Mouse (Mus musculus) liver, embryonic 11.5 days (tissue): ENCODE results near the gene Dscaml1. TPM values are rescaled to one million over a fixed set of nuclear protein-coding genes. Genes with fewer than 3 reads are reported as not detected.

Experiments used
- ATAC-seq: fragments of 200-750 bp; cut with Nextera tagmentation; replicated peaks from 2 replicates; pipeline ENCODE4 v1.8.0; 2017; ENCODE audit warnings: moderate number of reproducible peaks, mild to moderate bottlenecking, moderate TSS enrichment, moderate library complexity; ENCODE audit not compliant: low FRiP score
- DNase-seq: peaks from one replicate; pipeline ENCODE4 v3.0.0-alpha.2; 2017; ENCODE audit warnings: low spot score
- H3K27ac ChIP-seq: fragments of 300-500 bp; sonication (generic); 2 replicates; pipeline ENCODE4 v1.5.1; 2014; ENCODE audit warnings: mild to moderate bottlenecking, low read depth, low read length, control low read depth
- H3K27me3 ChIP-seq: fragments of 300-500 bp; sonication (generic); replicated peaks from 2 replicates; pipeline ENCODE4 v1.6.1; 2014; ENCODE audit warnings: low read length, mixed read lengths; ENCODE audit not compliant: control insufficient read depth, insufficient read depth
- H3K36me3 ChIP-seq: fragments of 300-500 bp; sonication (generic); 2 replicates; pipeline ENCODE4 v1.6.1; 2014; ENCODE audit warnings: mild to moderate bottlenecking, low read length, moderate library complexity, mixed read lengths; ENCODE audit not compliant: control insufficient read depth, insufficient read depth
- H3K4me1 ChIP-seq: fragments of 300-500 bp; sonication (generic); replicated peaks from 2 replicates; pipeline ENCODE4 v1.6.1; 2014; ENCODE audit warnings: low read length, mixed read lengths; ENCODE audit not compliant: control insufficient read depth, insufficient read depth
- H3K4me2 ChIP-seq: fragments of 300-500 bp; sonication (generic); 2 replicates; pipeline ENCODE4 v1.6.1; 2014; ENCODE audit warnings: mild to moderate bottlenecking, control low read depth, moderate library complexity
- H3K4me3 ChIP-seq: fragments of 300-500 bp; sonication (generic); 2 replicates; pipeline ENCODE4 v1.5.1; 2014; ENCODE audit warnings: low read depth, low read length, control low read depth
- H3K9ac ChIP-seq: fragments of 300-500 bp; sonication (generic); 2 replicates; pipeline ENCODE4 v1.6.1; 2014; ENCODE audit warnings: low read depth, low read length, control low read depth
- H3K9me3 ChIP-seq: fragments of 300-500 bp; sonication (generic); 2 replicates; pipeline ENCODE4 v1.6.1; 2016; ENCODE audit warnings: low read length, inconsistent platforms, mixed read lengths; ENCODE audit not compliant: control insufficient read depth
- WGBS: fragments of 180-500 bp; shearing (Covaris S2); extraction: QIAGEN DNeasy Blood & Tissue Kit; methylation state at CpG from one replicate; pipeline ENCODE4 v1.1.7; 2014; 5-methylcytosine and 5-hydroxymethylcytosine counted together
- polyA plus RNA-seq: library from polyadenylated mRNA; unstranded; fragments of >200 nt; fragmentation: Nextera tagmentation; extraction: Ambion mirVana; gene quantifications from 2 replicates; pipeline ENCODE4 v1.2.1, GENCODE M21; 2014

The Dscaml1 gene
- polyA plus RNA-seq, 1 experiment from 2014 or later = 0.27 TPM

- H3K9me3 ChIP-seq = no peaks in the 10 kb centered on the region
- H3K27ac ChIP-seq = no peak overlapping the region
- no peak overlapping the region for H3K9ac ChIP-seq
- H3K27me3 ChIP-seq = no peaks in the 10 kb centered on the region
- DNase-seq (no peak), ATAC-seq (no peak)
- no peaks in the 10 kb centered on the region for H3K4me1 ChIP-seq
- H3K4me3 ChIP-seq = no peak overlapping the region
- H3K4me2 ChIP-seq = no peak overlapping the region
- 41% methylated on average over 6 of the region's 6 CpGs for WGBS
- no peaks in the 10 kb centered on the region for H3K36me3 ChIP-seq
These were observed 219.1 kb downstream of the Dscaml1 start for GRCm38 (mm10) chr9:45645526-45645925.

GRCm38 (mm10) chr9:45651078-45651809 lies 224.8 kb downstream of the Dscaml1 start:
- H3K4me2 ChIP-seq = no peak overlapping the region
- no peak for DNase-seq
- 76% methylated on average over 13 of the region's 13 CpGs for WGBS
- no peak overlapping the region for H3K27ac ChIP-seq
- H3K4me3 ChIP-seq = no peak overlapping the region
- H3K36me3 ChIP-seq = no peaks in the 10 kb centered on the region
- H3K9ac ChIP-seq = no peak overlapping the region
- H3K27me3 ChIP-seq = no peaks in the 10 kb centered on the region
- no peaks in the 10 kb centered on the region for H3K4me1 ChIP-seq
- no peaks in the 10 kb centered on the region for H3K9me3 ChIP-seq
- ATAC-seq = no peak

- H3K4me1 ChIP-seq = no peaks in the 10 kb centered on the region
- ATAC-seq (no peak), DNase-seq (no peak)
- no peak overlapping the region for H3K4me2 ChIP-seq
- H3K4me3 ChIP-seq = no peak overlapping the region
- H3K27me3 ChIP-seq = no peaks in the 10 kb centered on the region
- no peaks in the 10 kb centered on the region for H3K36me3 ChIP-seq
- 79% methylated on average over 3 of the region's 3 CpGs for WGBS
- H3K9ac ChIP-seq = no peak overlapping the region
- H3K9me3 ChIP-seq = no peaks in the 10 kb centered on the region
- H3K27ac ChIP-seq = no peak overlapping the region
These were observed 225.4 kb downstream of the Dscaml1 start for GRCm38 (mm10) chr9:45651810-45652177.

DNA sequence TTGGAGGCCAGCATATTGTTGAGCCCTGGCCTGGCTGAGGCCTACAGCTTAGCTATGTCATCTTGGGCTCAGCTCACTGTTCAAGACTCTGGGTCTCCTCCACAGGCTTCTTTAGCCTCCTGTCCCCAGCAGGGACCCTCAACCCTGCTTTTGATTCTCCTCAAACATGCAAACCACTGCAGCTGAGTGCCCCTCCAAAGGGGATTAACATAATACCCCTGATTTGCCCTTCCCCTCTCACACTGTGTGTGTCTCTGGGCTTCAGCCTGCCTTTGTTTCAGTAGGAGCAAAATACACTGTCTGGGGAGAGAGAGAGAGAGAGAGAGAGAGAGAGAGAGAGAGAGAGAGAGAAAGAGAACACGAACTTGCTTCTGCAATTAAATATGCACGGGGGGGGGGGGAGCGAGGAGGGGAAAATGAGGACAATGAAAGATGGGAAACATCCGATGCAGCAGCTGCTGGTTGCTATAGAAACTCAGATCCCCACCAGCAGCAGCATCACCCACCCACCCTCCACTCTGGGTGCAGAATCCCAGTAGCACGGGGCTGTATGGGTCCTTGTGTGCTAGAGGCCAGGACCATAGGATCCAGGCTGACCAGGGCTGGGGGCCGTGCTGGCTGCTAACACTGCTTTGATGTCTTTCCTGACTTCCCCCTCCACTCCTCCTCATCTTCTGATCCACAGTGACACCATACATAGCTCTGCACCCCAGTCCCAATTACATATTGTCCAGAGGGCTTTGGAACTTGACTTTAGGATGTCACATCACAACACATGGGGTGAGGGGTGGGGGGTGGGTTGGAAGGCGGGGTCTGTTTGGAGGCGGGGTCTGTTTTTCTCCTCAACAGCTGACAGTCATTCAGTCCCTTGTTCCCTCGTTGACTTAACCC lies 231.0 kb downstream of the Dscaml1 start:
- 13% methylated on average over 9 of the region's 9 CpGs for WGBS
- no peak for ATAC-seq

DNA sequence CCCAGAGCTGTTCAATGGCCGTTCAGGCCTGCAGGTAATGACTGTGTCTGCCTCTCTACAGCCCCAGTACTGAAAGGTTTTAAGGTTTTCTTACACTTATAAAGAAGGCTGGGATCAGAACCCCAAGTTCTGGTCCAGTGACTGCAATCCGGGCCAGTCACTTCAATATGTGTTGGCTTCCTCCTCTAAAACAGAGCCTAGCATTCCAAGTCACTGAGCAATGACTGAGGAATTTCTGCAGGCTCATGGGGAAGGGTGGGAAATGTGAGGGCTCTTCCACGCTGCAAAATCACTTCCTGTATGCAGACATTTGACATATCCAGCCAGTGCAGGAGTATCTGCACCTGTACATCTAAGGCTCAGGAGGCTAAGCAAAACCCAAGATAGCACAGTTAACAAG lies 233.8 kb downstream of the Dscaml1 start:
- no peak for DNase-seq
- WGBS = 48% methylated on average over 3 of the region's 3 CpGs
- H3K36me3 ChIP-seq = no peaks in the 10 kb centered on the region
- H3K4me3 ChIP-seq = no peak overlapping the region
- H3K9me3 ChIP-seq = no peaks in the 10 kb centered on the region
- no peak for ATAC-seq
- H3K27ac ChIP-seq = no peak overlapping the region
- no peaks in the 10 kb centered on the region for H3K4me1 ChIP-seq
- no peak overlapping the region for H3K9ac ChIP-seq
- H3K4me2 ChIP-seq = no peak overlapping the region
- H3K27me3 ChIP-seq = no peaks in the 10 kb centered on the region

More for the DNA sequence above, 231.0 kb downstream of the Dscaml1 start:
- no peaks in the 10 kb centered on the region for H3K9me3 ChIP-seq
- no peaks in the 10 kb centered on the region for H3K36me3 ChIP-seq
- H3K4me1 ChIP-seq = no peaks in the 10 kb centered on the region
- no peak for DNase-seq
- no peak overlapping the region for H3K27ac ChIP-seq
- no peak overlapping the region for H3K9ac ChIP-seq
- no peak overlapping the region for H3K4me3 ChIP-seq
- H3K27me3 ChIP-seq = no peaks in the 10 kb centered on the region
- H3K4me2 ChIP-seq = no peak overlapping the region

GRCm38 (mm10) chr9:45662471-45662870 lies 236.0 kb downstream of the Dscaml1 start:
- Histone ChIP-seq H3K36me3 (no peaks in the 10 kb centered on the region), H3K27ac (no peak overlapping the region), H3K9ac (no peak overlapping the region), H3K27me3 (no peaks in the 10 kb centered on the region), H3K4me3 (no peak overlapping the region), H3K4me1 (no peaks in the 10 kb centered on the region), H3K4me2 (no peak overlapping the region), H3K9me3 (no peaks in the 10 kb centered on the region)
- ATAC-seq (no peak), DNase-seq (no peak)
- 78% methylated on average over 5 of the region's 5 CpGs for WGBS

DNA sequence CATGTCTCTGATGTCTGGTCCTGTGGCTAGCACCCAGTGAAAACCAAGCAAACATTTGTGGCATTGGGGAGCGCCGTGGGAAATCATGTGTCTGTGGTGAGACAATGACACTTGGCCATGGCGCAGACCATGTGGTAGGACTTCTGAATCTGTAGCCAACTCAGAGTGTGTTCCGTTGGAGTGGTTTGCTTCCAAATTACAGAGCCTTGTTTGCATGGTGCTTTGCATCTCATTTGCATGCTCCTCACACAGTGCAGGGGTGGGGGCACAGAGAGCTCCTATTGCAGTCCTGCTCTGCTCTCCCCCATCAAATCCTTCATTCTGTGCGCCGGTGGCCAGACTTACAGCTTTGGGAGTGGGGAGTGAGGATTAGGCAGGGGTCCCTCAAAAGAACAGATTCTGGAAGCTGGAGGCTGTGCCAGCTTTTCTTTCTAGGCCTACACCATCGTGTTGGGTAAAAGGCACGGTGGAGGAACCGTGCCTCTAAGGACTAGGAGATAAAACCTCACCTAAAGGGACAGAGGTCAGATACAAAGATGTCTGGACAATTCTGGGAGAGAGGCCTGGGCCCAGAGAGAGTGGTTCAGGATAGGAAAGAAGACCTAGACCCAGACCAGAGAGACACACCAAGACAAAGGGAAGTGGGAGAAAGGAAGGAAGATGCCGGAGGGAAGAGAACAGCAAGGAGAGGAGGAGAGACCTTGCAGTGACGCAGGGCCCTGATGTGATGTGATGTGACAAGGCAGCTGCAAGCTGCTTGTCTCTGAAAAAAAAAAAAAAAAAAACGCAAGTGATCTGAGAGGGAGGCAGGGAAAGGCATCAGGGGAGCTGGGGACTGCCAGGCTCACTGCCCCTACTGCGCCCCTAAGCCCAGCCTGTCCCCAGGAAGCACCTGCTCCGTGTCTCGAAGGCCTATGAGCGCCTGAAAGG lies 237.2 kb downstream of the Dscaml1 start:
- H3K27ac ChIP-seq = no peak overlapping the region
- no peak overlapping the region for H3K9ac ChIP-seq
- DNase-seq (no peak), ATAC-seq (no peak)
- no peaks in the 10 kb centered on the region; the same call in 1 of the 2 replicates for H3K27me3 ChIP-seq
- H3K4me3 ChIP-seq = no peak overlapping the region
- no peaks in the 10 kb centered on the region for H3K36me3 ChIP-seq
- no peaks in the 10 kb centered on the region for H3K9me3 ChIP-seq
- H3K4me1 ChIP-seq = no peaks in the 10 kb centered on the region
- 60% methylated on average over 16 of the region's 16 CpGs for whole genome bisulfite sequencing
- H3K4me2 ChIP-seq = no peak overlapping the region

DNA sequence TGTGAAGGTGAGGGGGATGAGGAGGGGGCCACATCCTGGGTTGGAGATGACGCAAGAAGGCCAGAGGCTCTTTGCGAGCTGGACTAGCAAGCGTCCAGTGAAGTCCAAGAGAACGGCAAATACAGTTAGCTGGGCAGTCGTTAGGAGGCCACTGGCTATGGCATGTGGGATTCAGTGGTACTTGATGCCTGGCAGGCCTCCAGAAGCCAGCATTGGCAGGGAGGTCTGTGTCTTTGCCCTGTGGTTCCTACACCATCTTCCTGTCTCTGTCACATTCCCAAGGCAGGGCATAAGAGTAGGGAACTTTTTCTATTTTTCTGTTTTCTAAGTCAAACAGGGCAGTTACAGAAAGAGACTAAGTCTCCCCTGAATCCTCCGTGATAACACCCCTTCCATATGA lies 237.9 kb downstream of the Dscaml1 start:
- ATAC-seq (no peak), DNase-seq (no peak)
- no peak overlapping the region for H3K9ac ChIP-seq
- no peak overlapping the region for H3K4me3 ChIP-seq
- H3K36me3 ChIP-seq = no peaks in the 10 kb centered on the region
- H3K4me2 ChIP-seq = no peak overlapping the region
- 70% methylated on average over 6 of the region's 6 CpGs for whole genome bisulfite sequencing
- H3K27ac ChIP-seq = no peak overlapping the region
- H3K27me3 ChIP-seq = no peaks in the 10 kb centered on the region; the same call in 1 of the 2 replicates
- H3K4me1 ChIP-seq = no peaks in the 10 kb centered on the region
- no peaks in the 10 kb centered on the region for H3K9me3 ChIP-seq
